Mouse (Mus musculus) kidney, postnatal 10 days (tissue): Measurements from ENCODE around the gene Nmb.
"Not testable (repeated sequence)": the region's sequence is repeated elsewhere in the genome, so short reads cannot be mapped to it uniquely, and the experiment has no call there.

Experiments
- DNase-seq: peaks from one replicate; pipeline ENCODE4 v3.0.0; 2021; ENCODE audit warnings: mixed read lengths

The Nmb gene

DNA sequence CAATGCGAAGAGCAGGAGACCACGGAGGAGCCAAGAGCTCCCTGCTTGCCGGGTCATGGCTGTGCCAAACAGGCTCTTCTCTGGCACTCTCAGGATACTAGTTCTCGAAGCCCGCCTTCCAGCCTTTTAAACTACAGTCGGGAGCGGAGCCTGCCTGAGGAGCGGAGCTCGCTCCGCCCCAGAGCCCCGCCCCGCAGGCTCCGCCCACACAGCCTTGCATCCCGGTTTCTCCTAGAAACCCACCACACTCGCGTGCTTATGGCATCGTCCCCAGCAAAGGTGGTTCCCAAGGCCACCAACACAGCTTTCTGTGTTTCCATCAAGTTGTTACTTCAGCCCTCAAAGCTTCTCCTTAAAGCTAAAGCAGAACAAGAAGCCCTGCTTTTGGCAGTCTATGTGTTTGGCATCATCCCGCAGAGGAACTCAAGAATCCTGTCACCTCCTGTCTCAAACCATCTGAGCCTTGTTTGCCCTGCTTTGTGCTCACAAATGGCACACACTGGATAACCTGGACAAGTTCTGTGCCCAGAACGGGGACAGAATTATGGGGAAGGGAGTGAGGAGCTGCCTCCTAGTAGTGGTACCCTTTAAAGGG lies at the start of gene Nmb:
TSS of gene Nmb (minus strand) at position 156 of the 595 bp plus-strand sequence.
- DNase-seq, result peak; percentile 84

DNA sequence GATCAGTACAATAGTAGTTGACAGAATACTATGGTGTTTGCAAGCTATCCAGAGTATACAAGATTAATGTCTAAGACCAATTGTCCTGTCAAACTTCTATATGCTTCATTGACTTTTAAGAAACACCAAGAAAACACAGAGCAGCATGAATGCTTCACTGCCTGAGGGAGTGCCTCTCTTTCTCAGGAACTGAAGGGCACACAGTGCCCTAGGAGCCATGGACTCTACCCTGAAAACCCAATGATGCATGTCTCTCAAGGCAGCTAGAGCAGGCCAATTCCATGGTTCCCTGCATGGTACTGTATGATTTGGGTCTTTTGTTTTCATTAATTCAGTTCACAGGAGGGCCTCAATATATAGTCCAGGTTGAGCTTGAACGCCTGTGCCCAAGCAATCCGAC lies 49.4 kb upstream of the Nmb start:
- DNase-seq, result no peak

DNA sequence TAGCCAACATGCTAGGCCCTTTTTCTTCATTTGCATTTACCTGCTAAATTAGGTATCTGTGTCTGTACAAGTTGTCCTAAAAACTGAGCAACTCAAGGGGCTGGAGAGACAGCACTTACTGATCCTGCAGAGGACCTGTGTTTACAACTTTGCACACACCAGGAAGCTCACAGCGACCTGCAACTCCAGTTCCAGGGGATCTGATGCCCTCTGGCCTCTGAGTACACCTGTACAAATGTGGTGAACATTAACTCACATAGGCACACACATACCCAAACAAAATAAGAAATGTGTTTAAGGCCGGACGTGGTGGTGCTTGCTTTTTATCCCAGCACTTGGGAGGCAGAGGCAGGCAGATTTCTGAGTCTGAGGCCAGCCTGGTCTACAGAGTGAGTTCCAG lies 47.3 kb upstream of the Nmb start:
- DNase-seq, result no peak

DNA sequence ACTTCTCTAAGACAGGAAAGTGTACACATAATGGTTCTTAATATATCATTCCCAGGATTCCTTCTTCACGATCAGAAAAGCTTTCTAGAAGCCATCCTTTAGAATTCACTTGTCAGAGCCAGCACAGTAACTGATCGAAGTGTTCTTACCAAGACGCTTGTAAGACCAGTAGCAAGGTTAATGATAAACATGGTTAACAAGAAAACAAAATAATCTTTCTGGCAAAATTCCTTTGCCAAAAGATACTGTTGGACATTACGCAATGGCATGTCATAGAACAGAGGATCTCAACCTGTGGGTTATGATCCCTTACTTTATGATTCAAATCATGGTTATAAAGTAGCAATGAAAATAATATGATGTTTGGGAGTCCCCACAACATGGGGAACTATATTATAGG lies 46.6 kb upstream of the Nmb start:
- no peak for DNase-seq

DNA sequence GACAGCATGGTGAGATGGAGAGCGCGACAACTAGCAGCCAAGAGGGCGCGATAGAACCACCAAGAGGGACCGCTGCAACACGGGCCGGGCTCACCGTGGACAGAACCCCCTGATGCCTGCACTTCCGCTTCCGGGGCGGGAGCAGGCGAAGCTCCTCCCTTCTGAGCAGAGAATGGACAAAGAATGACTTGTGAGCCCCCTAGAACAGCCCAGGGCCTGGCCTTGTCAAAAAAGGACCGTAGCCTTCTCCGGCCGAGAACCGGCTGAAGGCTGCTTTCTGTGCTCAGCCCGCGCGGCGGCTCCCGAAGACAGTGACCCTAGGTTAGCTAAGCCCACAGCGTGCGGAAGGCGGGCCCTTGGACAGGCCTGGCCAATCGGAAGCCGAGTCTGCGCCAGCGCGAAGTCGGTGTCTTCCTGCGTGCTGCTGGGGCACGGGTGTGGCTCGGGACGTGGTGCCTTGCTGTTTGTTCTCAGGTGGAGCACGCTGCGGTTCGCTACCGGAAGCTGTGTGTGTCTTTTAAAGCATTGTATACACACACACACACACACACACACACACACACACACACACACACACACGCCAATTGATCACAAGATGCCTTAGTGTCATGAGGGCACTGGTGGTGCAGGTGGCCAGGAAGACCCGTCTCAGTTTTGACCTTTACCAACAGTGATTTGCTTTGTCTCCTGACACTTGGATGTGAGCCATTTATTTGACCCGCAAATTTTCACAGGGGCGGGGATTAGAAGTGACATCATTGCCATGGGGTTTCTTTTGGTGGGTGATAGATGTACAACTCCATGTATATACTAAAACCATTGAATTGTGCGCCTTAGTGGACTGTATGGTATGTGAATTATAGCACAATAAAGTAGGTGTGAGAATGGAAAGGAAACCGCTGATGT lies 42.8 kb upstream of the Nmb start, which contains the start of gene Sec11a:
TSS of gene Sec11a (minus strand) at position 336 of the 906 bp plus-strand sequence.
- peak; percentile 96 for DNase-seq

DNA sequence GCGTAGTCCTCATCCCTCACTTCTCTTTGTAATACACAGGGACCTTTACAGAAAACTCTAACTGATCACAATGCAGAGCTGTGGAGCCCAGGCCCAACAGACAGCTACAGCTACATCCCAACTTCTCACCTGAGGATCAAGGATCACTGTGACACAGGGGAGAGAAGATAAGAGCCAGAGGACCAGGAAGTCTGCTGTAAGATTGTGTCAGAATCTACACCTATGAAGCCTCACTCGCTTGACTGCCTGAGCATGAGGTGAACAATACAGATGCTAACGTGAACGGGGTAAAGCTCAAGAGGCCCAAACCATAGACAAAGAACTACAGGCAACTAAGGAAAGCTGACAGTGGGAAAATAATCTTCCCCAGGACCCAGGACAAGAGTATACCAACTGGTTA lies 34.9 kb upstream of the Nmb start:
- DNase-seq, result no peak

DNA sequence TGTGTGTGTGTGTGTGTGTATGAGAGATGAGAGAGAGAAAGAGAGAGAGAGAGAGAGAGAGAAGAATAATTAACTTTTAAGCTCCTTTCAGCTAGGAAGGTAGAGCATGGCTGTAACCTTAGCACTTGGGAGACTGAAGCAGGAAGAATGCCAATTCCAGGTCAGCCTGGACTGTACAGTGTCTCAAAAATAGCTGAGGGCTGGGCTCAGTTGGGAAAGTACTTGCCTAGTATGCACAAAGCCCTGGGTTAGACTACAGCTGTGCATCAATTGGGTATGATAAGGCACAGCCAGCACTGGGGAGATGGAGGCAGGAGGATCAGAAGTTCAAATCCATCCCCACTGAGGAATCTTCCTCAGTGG lies 32.4 kb upstream of the Nmb start:
- not testable (repeated sequence) for DNase-seq

DNA sequence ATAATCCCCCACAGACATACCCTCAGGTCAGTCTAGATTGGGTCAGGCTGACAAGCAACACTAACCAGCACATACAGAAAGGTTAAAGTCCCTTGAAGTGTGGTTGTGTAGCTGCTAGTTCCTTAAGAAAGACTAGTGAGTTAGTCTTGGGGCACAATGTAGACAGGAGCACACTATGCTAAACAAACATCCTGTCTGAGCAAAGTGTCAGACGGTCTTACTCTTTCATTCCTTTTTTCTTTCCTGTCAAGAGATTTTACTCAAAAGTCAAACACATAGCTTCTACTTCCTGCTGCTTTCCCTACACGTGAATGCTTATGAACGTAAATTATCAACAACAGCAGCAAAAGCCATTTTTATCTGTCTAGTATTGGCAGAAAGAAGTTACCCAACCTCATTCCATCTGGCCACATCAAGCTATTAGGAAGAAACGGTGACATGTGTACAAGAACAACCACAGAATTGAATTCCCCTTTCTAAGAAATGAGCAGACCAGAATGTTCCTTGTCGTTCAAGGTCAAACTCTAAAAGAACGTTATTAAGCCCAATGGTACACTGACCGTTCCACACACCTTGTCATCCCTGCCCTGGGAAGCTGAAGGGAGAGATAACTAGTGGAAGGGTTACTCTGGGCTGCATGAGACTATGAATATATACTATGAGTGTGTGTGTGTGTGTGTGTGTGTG lies 31.9 kb upstream of the Nmb start:
- not testable (repeated sequence) for DNase-seq

DNA sequence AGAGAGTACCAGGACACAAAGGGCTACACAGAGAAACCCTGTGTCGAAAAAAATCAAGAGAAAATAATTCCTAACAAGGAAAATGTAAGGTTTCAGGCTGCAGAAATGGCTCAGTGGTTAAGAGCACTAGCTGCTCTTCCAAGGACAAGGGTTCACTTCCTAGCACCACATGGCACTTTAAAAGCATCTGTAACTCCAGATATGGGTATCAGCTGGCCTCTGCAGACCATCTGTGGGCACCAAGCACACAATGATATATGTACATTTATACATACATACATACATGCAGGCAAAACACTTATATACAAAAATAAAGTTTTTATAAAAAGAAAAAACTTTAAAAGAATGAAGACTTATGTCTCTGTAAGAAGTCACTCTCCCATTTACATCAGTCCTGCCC lies 31.0 kb upstream of the Nmb start:
- DNase-seq, result no peak

DNA sequence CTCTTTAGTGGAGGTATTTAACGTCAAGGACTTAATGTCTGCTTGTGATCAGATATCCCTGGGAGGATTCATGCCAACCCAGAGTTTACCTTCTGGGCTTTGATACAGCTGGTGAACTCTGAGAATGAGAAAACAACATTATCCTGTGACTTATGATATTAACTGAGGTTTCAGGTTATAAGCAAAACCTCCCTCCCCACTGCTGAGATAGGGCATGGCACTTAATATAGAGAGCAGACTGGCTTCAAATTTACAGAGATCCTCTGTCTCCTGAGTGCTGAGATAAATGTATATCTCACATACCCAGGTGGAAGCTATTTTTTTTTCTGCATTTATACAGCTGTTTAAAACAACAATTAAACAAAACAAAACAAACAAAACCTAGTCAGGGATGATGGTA lies 27.9 kb upstream of the Nmb start:
- no peak for DNase-seq

DNA sequence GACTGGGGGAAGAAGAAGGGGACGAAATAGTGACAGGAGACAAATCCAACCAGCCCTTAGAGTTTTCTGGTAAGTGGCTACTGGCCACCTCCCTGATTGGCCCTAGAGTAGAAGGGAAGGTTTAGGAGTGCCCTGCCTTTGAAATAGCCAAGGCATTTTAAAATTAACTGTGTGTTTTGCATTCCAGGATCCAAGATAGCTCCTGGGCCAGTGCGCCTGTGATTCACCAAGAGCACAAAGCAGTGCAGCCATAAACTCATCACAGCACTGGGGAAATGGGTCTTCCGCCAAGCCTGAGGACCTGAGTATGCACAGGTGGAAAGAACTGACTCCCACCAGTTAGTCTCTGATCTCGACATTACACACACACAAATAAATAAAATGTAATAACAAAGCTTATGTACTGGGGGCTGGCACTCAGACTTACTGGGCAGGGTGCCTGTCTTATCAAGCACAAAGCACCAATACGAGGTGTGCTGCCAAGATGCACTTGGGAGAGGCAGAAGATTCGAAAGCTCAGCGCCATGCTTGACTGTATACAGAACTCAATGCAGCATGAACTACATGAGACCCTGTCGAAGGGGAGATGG lies 26.8 kb upstream of the Nmb start:
- no peak for DNase-seq

DNA sequence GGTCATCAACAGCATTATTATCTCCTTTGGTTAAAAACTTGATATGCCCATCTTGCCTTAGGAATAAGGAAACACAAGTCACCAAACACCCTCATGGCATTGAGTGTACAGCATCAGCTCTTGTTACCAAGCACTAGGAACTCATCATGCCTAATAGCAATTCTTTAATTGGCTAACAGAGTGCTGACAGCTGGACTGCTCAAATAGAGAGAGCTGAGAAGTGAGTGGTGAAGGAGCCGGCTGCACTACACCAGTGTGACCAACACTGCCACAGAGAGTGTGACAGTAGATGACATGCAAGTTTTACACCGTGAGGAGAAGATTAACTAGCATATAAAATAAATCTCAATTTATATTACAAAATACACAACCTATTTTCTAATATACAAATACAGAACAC lies 18.3 kb upstream of the Nmb start:
- DNase-seq, result no peak

DNA sequence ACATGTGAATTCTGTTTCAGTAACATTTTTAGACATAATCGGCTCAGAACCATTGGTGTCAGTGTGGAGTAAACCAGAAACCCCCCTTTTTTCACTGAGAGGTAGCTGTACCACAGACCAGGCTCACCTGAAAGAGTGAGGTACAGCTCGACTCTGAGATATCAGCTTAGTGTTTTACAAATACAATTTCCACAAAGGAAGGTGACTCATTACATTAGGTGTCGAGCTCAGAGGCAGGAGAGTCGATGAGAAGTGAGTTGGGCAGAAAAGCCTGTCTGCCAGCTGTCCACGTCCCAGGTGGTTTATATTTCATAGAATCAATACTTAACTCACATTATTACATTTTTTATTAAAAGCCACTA lies 14.8 kb upstream of the Nmb start:
- no peak for DNase-seq

DNA sequence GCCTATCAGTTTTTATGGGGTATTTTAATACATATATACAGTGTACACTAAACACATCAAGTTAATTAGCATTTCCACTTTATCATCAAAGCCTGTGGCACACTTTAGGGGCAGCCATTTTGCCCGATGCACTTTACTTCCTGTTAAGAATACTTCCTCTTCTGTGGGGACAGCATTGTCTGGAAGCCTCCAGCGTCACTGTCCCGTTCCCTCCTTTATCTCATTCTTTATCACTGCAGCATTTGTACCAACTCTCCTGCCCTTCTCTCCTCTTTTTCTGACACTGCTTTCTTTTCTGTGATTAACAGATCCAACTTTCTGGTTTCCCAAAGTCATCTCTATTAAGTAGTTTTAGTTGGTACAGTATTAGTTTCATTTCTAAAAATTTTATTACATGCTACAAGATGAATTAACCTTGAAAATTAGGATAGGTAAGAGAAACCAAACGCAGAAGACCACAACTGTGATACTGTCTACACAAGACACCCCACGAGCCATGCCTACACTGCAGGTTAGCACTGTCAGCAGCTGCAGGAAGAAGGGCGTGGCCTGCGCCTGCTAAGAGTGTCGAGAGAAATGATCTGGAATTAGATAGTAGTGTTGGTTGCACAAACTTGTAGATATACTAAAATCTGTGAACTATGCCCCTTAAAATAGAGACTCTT lies 14.2 kb upstream of the Nmb start:
- no peak for DNase-seq

DNA sequence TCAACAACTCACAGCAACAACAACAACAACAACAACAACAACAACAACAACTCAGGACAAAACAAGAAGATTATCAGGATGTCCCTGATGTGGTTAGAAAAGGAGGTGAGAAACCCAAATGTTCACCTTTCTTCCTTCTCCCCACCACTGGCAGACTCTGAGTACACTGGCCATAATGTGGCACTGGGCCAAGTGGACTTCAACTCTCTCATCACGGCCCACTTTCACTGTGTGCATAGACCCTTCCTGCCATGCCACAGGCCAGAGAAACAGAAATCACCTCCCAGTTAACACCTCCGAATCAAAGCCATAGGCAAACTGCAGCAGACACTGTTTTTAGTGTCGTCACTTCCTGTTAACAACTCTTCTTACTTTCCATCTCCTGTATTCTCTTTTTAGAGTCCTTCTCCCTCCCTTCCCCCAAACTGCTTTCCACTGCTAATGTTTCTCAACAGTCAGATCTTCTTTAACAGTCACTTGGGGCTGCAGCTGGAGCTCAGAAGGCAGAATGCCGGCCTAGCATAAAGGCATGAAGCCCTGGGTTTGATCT lies 13.1 kb upstream of the Nmb start:
- DNase-seq, result peak; percentile 64

DNA sequence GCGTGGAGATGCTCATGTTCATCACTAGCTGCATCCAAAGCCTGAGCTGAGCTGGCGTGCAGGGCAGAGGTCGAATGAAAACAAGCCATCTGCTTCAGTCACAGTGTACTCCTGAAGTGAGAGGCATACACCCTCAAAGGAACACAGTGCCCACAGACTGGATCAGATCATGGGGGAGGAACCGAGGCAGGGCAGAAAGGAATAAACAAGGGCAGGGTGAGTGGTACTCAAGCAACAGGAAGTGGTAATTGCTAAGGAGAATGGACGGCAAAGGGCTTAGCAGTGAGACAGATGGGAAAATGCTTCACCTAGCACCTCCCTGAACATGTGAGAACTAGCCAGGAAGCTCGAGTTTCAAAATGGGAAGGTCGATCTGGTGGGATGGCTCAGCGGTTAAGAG lies 7.6 kb upstream of the Nmb start:
- DNase-seq, result no peak

DNA sequence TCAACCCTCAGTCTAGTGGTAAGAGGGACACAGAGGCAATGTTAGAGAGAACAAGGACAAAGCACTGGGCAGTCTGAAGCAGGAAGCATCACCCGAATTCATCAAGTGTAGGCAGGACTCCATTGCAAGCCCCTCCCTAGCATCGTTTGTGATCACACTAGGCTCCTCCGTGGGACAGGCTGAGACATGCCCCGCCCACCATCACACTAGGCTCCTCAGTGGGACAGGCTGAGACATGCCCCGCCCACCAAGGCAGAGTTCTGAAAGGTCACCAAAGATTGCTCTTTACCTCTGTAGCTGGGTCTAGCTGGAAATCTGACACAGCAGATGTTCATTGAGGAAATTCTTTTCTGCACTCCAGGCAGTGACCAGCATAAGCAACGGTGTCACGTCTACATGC lies 6.2 kb upstream of the Nmb start:
- DNase-seq, result no peak

DNA sequence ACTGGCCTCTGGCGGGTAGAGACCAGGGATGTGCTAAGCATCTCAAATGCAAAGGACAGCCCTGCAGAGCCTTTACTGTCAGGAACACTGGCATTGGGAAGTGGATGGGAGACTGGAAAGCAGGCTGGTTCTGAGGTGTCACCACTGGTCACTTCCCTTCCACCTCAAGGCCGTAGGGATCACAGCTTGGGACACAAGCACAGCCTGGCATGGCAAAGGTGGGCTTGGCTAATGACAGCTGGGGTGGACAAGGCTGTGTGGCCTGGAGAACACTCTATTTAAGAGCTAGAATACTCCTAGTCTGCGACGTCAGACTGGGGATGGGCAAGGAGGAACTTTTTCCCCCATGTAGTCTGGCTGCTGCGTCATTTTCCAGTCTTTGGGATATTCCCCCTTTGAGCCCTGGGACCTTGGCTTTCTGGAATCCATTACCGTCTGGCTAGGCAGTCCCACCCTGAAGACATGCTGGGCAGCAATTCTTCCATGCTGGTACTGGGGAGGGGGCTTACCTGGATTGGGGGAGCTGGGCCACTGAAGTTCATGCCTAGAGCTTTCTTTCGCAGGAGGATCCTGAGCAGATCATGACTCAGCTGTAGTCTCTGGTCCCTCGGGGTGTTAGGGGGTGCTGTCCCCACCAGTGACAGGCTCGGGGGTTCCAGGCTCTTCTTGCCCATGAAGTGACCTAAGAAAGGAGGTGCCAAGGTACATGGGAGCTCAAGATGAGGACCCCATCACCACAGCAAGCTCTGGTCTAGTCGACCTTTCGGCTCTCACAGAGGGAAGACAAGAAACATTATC lies 1.1 kb downstream of the Nmb start:
- DNase-seq, result no peak

DNA sequence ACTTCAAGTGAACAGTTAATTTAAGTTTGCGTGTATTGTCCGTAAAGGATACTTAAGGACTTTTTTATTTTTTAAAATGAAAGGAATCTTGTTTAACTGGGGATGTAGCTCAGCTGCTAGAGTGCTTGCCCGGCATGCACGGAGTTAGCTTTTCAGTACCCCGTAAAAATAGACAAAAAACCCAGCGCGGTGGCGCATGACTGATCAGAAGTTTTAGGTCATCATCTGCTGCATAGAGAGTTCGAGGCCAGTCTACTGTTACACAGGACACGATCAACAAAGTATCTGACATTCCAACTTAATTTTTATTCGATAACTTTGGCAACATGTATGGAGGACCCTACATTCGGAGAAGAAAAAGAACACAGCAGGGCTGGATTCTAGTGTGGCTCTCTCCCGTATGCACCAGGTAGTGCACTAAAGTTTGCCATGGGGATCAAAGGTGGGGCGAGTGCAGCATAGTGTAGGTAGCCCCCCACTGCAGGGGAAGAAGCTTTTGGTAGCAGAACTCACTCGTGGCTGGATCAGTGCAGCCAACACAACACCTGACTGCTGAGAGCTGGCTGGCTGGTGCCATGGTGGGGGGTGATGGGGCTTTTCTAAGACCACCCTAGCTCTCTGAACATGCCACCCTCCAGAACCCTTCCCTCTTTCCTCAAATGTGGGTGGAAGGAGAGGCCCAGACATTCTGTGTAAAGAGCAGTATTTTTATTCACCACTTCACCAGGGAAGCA lies 3.2 kb downstream of the Nmb start:
- DNase-seq, result peak; percentile 48

DNA sequence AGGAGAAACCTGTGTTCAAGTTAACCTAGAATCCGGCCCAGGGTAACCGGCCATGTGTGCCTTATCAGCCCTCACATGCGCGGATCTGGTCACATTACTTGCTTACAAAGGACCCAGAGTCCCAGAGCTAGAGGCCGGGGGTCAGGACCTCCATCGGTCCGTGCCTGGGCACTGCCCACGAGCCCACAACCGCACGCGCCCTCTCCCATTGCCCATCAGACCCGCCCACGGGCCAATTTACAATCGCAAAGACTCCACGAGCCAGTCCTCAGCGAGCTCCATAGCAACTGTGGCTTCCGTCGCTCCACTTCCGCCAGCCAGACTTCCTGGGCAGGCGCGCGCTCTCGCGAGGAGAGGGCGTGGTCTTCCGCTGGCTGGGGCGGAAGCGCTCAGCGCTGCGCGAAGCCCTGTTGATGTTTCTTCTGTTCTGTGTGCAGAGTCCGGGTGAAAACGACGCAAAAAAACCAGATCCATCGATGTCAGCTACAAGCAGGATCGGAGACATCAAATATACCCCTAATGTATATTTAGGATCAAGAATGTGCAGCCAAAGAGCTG lies 3.9 kb downstream of the Nmb start, which contains the start of gene Wdr73:
TSS of gene Wdr73 (minus strand) at position 326 of the 558 bp plus-strand sequence.
- peak; percentile 95 for DNase-seq

DNA sequence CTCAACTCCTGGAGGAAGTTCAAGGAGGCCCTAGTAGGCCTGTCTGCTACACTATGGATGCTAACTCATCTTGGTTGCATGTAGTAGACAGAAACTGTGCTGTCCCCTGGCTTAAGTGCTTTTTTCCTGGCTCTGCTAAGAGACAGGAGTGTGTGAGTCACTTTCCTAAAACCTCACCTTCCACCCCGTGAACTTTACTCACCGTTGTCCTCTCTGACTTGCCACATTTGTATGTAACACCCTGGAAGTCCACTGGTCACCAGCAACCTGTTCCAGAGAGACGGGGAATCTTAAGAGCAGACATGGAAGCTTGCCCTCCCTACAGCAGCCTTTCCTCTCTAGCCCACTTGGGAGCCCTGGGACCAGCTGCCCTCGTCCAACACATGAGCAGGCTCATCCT lies 7.2 kb downstream of the Nmb start:
- DNase-seq, result no peak
